Mouse (Mus musculus) cerebellum, postnatal 36 days (tissue): ENCODE measurements at regions not wholly inside any gene's neighbourhood (a gene's known extent, or its start where the extent isn't known, plus 50 kb on each side); places are given as distances from the start of the nearest gene placed in this dataset.
A peak's percentile ranks its signal among the peaks of the same experiment; 100 is the strongest.

ENCODE experiments used
- DNase-seq, 2 experiments: peaks; one replicate each; pipeline ENCODE4 v3.0.0; 2021 to 2022; ENCODE audit warnings: mixed read lengths in 2 of 2

GRCm38 (mm10) chr13:107904051-107904740 is 140.1 kb upstream of the Smim15 start:
- no peak for DNase-seq

GRCm38 (mm10) chr13:107903150-107903959 is 140.9 kb upstream of the Smim15 start:
- no peak for DNase-seq

DNA sequence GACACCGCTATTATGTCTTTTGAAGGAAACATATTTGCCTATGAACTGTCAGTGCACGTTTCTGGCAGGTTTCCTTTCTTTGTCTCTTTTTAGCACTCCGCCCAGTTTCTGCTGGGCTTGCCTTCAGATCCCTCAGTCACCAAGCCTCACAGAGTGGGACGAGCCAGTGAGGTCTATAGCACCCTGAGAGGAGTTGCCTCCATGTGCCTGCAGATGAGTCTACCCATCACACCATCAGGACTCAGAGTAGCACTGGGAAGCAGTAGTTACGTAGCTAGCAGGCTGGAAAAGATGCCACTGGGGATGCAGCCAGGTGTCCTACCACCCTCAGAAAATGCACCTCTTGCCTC is 141.5 kb upstream of the Smim15 start:
- DNase-seq = no peak

GRCm38 (mm10) chr13:107899600-107900229 is 144.5 kb upstream of the Smim15 start:
- DNase-seq = no peak

GRCm38 (mm10) chr13:107897646-107898045 is 146.6 kb upstream of the Smim15 start:
- no peak for DNase-seq

GRCm38 (mm10) chr13:107897184-107897583 is 147.1 kb upstream of the Smim15 start:
- DNase-seq = no peak

DNA sequence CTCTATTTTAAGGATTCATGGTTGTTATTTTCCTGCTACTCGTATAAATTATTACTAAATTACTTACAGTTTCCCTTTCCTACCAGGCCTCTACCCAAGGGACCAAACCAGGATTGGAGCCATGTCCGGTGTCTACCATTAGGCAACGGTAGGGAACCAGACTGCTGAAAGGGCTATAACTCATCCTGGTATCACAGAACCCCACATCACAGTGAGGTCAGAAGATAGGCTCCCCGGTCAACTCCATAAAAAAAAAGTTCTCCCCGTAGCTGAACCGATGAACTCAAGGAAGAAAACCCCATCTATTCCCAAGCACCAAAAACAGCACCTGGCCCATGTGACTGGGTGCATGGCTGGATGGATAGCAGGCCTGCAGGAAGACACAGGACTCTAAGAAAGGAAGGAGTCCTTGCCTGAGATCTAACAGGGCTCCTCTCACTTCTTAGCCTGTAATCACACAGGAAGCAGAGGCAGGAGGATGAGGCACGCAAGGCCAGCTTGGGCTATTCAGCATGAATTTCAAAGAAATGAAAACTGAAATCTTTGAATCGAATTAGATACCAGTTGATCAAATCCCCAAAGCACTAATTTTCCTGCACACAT is 150.6 kb upstream of the Smim15 start:
- no peak for DNase-seq

DNA sequence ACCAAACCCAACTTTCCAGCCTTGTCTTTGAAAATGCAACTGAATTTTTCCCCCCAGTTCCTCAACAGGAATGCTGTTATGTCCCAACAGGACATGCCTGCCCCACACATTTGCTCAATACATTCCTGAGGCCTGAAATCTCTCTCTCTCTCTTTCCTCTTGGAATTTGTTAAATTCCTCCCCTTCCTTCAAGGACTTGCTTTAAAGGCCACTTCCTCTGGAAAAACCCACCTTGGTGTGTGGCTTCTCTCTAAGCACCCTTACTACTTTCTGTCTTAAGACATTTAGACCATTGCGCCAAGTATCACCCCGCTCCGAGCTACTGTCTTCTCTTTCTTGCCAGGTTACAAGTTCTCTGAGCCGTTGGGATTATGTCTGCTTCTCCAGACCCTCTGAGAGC is 151.2 kb upstream of the Smim15 start:
- DNase-seq = no peak

DNA sequence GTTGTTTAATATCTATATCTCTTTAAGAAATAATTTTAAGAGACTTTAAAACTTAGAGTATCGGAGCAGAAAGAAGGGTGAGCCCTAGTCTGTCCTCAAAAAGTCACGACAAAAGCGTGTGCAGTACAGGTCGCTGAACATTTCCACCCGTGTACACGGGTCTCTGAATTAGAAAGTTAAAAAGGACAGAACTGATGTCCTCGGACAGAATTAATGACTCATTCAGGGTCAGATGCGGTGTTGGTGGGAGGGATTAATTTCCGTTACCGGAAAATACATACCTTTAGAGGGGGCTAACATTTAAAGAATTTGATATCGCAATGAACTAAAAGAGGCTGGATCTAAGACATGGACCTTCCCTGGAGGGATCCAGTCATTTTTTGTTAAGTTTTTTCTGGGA is 152.3 kb upstream of the Smim15 start:
- DNase-seq = no peak

DNA sequence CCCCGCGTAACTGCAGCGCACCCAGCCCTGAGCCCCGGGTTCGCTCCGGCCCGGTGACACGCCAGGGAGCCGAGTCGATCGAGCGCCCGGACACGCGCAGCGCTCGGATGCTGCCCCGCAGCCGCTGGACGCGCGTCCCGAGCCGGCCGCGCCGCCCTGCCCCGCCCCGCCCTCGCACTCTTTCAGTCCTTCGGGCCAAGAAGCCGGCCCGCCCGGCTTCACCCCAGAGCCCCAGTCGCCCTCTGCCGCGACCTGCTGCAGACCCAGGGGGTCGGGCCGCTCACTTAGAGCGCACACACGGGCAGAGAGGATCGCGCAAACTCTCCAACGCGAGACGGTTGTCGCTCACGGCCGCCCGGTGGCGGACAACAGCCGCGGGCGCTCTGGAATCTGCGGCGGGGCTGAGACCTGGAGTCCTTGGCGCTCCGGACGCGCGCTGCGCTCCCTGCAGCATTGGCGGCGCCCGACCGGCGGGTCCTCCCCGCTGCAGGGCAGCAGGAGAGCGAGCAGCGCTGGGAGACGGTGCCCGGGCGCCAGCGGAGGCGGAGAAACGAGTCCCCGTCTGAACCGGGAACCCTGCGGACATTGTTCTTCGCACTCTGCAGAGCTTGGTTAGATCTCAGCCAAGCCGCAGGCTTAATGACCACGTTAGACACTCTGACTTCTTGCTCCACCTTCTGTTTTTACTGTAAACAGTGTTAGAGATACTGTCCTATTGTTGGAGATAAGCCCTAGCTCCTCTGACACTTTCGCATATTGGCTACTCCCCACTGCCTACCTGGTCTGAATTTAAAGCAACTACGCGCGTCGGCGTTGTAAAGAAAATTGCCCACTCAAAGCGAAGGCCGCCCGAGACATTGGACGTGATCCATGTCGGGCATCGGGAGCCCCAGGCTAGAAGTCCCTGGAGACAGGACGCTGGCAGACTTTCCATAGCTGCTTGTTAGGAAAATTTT is 153.1 kb upstream of the Smim15 start:
- peak; percentile 53 to 57 for DNase-seq

DNA sequence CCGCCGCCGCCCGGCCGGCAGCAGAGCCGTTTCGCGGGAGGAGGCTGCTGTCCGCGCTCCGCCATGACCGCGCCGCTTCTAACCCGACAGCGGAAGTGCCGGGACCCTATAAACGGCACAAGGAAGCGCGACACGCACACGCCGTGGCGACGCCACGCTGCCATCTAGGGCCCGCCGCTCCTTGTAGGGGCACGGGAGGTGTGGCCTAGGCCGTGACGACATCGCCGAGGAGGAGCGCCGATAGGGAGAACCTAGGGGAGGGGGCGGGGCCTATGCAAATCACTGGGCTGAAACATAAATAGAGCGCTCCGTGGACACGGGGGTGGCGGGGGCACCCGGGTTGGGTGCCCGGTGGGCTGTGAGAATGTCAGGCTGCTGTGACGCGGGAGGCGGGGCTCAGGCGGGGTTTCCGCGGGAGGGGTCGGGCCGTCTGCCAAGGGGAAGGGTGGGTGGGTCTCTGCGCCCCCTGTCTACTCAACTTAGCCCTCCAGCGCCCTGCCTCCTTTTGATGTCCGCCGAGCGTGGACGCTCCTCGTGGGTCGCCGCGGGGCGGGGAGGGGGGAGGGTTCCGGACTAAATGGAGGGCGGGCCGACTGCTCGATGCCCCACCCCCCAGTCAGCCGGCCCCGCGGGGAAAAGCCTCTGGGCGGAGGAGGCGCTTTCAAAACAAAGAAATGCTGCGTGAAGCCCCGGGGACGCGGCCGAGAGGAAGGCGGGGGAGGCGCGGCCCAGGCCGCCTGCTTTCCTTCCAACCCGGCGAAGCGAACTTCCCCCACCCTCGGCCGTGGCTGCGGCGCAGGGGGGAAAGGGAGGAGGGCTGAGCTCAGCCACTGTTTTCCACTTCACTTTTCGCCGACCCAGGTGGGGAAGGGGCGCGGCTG is 154.0 kb upstream of the Smim15 start:
- DNase-seq = peak; percentile 96 to 99

DNA sequence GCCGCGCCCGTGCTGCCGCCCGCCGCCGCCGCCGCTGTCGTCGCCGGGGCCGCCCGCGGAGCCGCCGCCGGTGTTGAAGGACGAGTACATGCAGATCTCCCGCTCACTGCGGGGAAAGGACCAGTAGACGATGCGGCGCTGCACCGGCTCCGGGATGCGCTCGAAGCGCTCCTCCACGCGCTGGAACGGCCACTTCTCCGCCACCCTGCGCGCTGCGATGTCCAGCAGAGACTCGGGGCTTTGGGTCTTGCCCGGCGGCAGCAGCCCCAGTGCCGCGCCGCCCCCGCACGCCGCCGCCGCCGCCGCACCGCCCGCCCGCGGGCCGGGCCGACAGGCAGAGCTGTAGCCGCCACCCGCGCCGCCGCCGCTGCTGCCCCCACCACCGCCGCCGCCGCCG is 154.7 kb upstream of the Smim15 start:
- DNase-seq = no peak

- peak; percentile 30 to 42 for DNase-seq
Measured at GRCm38 (mm10) chr13:107888571-107889451, 155.4 kb upstream of the Smim15 start.

DNA sequence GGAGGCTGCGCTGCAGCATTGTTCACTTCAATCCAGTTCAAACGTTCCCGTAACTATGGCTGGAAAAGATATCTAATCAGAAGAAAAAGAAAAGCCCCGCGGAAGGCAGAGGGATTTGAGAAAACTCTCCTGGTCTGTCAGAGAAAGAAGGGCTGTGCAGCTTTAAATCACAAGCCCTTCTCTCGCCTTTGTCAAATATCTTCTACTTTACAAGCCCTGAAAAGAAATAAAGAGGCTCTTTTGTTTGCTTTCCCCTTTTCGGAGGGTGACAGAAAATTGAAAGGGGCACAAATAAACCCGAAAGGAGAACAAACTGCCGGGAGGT is 156.1 kb upstream of the Smim15 start:
- no peak for DNase-seq

DNA sequence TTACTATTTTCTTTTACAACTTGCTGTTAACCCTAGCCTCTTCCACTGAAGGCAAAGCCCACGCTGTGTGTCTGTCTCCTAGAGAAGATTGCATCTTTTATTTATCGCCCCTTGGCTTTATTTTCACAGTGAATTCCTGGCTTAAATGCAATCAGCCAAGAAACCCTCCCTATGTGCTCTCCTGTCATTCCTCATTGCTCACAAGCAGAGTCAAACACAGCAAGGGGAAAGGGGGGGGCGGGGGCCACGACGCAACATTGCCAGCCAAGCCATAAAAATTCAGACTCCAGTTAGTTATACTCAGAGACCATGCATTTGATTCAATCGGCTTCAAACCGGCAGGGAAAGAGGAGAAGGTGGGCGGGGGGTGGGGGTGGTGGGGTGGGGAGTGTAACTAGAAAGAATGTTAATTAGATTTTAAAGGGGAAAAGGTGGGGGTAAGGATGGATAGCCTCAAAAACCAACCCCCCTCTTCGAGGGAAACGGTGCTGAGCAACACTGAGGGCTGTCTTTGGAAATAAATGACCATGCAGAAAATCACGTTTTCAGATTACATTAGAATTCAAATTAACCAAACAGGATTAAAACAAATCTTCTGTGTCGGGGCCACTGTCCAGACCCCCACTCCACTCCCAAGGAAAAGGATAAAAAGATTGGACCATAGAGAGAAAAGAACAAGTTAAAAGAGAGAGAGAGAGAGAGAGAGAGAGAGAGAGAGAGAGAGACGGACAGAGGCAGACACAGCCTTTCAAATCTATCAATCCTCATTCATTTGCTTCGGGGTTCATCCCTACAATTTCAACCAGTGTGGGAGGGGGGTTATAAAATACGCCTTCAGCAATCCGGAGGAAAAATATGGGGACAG is 156.6 kb upstream of the Smim15 start:
- DNase-seq = no peak

DNA sequence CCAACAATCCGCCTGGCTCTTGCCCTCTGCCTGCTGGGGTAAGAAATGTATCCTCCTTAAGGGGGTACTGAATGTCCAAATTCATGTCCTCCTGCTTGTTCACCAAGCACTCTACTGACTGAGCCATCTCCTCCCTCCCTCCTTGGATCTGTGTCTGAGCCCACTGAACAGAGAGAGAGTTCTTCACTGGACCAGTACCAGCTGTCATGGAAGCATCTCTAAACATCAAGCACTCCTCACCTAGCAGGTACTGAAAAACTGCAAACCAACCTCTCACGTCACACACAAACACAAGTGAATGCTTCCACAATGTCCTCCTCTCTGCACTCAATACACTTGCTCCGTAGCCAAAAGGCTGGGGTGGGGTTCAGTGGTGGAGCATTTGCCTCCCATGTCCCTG is 159.4 kb upstream of the Smim15 start:
- DNase-seq = no peak

- DNase-seq = no peak
Measured at GRCm38 (mm10) chr13:107882337-107882736, 161.9 kb upstream of the Smim15 start.

GRCm38 (mm10) chr13:107880551-107880950 is 163.7 kb upstream of the Smim15 start:
- no peak for DNase-seq

DNA sequence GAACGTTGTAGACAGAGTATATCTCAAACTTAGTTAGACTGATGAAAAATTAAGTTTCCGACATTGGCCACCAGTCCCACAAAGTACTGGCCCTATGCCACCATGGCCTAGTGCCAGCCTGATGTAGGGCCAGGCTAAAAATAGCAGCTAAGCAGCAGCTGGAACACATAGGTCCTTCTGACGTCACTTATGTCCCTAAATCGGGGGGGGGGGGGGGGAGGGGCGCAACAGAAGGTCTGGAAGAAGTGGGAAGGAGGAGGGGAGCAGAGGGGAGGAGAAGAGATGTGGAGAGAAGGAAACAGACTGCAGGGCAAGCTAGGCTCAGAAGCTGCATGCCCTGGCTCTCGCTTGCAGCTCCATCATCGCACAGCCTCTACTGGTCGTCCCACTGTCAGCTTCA is 164.7 kb upstream of the Smim15 start:
- no peak for DNase-seq
